Mouse (Mus musculus): ENCODE measurements at regions not wholly inside any gene's neighbourhood (a gene's known extent, or its start where the extent isn't known, plus 50 kb on each side); places are given as distances from the start of the nearest gene placed in this dataset.
"Not testable (repeated sequence)": the region's sequence is repeated elsewhere in the genome, so short reads cannot be mapped to it uniquely, and the experiment has no call there.

DNA sequence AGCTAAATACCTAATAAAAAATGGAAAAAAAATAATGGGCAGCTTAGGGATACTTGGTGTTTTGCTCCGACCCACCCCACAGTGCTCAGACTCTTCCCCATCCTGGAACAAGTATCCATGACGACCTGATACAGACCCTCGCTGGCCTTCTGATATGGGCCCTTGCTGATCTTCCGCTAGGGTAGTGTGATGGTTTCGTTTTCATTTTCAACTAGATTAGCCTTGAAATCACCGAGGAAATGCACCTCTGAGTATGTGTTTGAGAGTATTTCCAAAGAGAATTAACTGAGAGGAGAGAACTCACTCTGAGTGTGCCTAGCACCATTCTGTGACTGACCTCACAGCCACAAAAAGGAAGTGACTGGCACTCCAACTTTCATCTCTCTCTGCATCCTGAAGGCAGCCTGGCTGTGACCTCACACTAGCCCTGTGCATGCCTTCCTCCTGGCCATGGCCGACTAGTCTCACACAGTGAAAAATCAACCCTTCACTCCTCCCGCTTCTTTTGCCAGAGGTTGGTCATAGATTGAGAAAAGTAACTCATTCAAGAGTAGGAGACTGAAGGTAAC, 700.5 kb upstream of the Intu start:
- H3K4me3 ChIP-seq (replicated peaks): no peak overlapping the region
- 85% methylated on average over 8 of the region's 8 CpGs for WGBS
- H3K4me2 ChIP-seq: no peak overlapping the region
- ATAC-seq (ENCODE audit: low FRiP score): no peak
- no peaks in the 10 kb centered on the region for H3K36me3 ChIP-seq
- no peaks in the 10 kb centered on the region for H3K27me3 ChIP-seq (replicated peaks)
- no peaks in the 10 kb centered on the region for H3K9me3 ChIP-seq (replicated peaks)
- H3K27ac ChIP-seq (replicated peaks): no peak overlapping the region
- no peak overlapping the region for H3K9ac ChIP-seq (replicated peaks)
- H3K4me1 ChIP-seq: no peaks in the 10 kb centered on the region

DNA sequence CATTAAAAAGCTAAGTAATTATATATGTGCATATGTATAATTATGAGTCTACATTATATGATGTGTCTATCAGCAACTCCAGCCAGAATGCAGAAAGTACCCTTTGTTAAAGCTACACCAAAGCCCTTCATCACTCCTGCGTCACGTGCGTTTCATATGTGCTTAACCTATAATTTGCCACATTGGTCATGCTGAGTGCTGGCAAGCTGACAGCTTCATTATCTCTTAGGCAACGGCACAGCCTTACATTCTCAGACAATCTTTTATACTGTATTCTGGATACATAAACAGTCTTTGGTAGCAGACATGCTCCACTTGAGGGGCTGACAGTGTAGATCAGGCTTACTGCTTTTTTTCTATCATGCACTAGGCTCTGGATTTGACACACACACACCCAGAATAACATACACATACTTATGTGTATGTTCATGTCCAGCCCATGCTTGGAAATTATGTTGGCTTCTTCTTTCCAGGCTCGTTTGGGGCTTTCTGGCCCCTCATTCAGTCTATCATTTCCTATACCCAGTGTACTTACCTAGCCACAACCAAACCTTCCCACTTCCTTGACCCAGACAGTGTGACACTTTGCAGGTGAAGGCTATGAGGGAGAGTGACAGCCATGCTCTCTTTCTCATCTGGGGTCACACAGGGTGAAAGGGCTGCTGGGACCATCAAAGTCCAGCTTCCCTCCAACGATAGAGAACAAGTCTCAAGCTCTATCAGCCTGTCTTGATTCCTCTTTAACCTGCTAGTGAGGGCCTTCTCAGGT, 692.5 kb upstream of the Intu start:
- H3K9ac ChIP-seq (replicated peaks): no peak overlapping the region
- WGBS: 48% methylated on average over 6 of the region's 6 CpGs
- no peaks in the 10 kb centered on the region for H3K27me3 ChIP-seq (replicated peaks)
- H3K4me2 ChIP-seq: no peak overlapping the region
- no peaks in the 10 kb centered on the region for H3K36me3 ChIP-seq
- ATAC-seq (ENCODE audit: low FRiP score): peak; percentile 41; the same call in 1 of the 2 replicates
- H3K9me3 ChIP-seq (replicated peaks): no peaks in the 10 kb centered on the region
- peaks cover 8% of the 10 kb centered on the region for H3K4me1 ChIP-seq
- no peak overlapping the region for H3K27ac ChIP-seq (replicated peaks)
- H3K4me3 ChIP-seq (replicated peaks): no peak overlapping the region

DNA sequence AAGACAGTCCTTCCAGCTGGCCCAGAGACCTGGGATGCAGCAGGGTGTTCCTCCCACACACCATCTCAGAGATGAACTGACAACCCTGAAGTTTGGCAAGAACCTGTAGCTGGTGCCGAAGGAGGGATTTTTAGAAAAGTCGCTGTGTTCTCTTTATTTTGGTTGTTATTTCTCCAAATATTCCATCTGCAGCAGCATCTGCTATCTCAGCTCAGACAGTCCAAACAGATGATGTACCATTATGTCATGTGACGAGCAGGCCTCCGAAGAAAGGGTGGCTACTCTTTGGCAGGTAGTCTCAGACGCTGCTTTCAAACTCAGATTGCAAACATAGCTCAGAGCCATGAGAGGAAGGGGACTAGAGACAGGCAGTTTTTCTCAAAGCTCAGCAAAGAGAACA, 690.1 kb upstream of the Intu start:
- ATAC-seq (ENCODE audit: low FRiP score): no peak
- Histone ChIP-seq H3K9ac (replicated peaks) (no peak overlapping the region), H3K36me3 (no peaks in the 10 kb centered on the region), H3K4me1 (peaks cover 8% of the 10 kb centered on the region), H3K27me3 (replicated peaks) (no peaks in the 10 kb centered on the region), H3K4me2 (no peak overlapping the region), H3K27ac (replicated peaks) (no peak overlapping the region), H3K9me3 (replicated peaks) (no peaks in the 10 kb centered on the region), H3K4me3 (replicated peaks) (no peak overlapping the region)
- 81% methylated on average over 5 of the region's 5 CpGs for WGBS

DNA sequence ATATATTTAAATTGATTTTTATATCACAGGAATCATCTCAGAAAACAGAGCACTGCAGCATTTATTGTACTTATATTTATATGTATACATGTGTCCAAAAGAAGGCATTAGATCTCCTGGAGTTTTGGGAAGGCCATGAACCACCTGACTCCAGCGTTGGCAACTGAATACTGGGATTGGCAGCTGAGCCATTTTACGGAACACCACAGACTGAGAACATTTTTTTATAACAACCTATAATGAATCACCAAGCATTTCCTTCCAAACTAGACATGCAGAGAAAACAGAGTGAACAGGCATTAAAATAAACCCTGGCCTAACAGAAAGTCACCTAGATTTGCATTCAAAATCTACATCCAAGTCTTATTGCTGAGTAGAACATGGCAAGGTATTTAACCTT, 686.0 kb upstream of the Intu start:
- ATAC-seq (ENCODE audit: low FRiP score): no peak

DNA sequence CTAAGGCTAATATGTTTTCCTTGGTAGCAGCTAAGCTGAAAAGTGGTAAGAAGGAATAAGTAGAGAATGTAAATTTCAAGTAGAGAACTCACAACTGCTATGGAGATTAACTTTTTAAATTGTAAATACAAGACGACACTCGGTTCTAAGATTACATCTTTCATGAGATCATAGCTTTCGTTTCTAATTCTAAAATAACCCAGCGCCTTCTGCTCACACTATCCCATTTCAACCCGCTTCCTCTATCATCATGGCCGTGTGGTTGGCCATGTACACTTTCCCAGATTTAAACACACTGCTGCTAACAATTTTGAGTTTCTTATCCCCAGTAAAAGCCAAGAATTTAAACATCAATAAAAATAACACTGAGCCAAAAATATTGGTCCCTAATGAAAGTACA, 682.3 kb upstream of the Intu start:
- Histone ChIP-seq H3K9ac (replicated peaks) (no peak overlapping the region), H3K9me3 (replicated peaks) (no peaks in the 10 kb centered on the region), H3K4me2 (no peak overlapping the region), H3K27me3 (replicated peaks) (no peaks in the 10 kb centered on the region), H3K27ac (replicated peaks) (no peak overlapping the region), H3K4me3 (replicated peaks) (no peak overlapping the region), H3K36me3 (no peaks in the 10 kb centered on the region), H3K4me1 (no peaks in the 10 kb centered on the region)
- WGBS: 93% methylated on average over 6 of the region's 6 CpGs
- no peak for ATAC-seq (ENCODE audit: low FRiP score)

More for the DNA sequence above, 686.0 kb upstream of the Intu start:
- no peaks in the 10 kb centered on the region for H3K4me1 ChIP-seq
- no peaks in the 10 kb centered on the region for H3K27me3 ChIP-seq (replicated peaks)
- H3K4me3 ChIP-seq (replicated peaks): no peak overlapping the region
- WGBS: 86% methylated on average over 2 of the region's 2 CpGs
- H3K9me3 ChIP-seq (replicated peaks): no peaks in the 10 kb centered on the region
- H3K9ac ChIP-seq (replicated peaks): no peak overlapping the region
- no peak overlapping the region for H3K4me2 ChIP-seq
- H3K27ac ChIP-seq (replicated peaks): no peak overlapping the region
- no peaks in the 10 kb centered on the region for H3K36me3 ChIP-seq

DNA sequence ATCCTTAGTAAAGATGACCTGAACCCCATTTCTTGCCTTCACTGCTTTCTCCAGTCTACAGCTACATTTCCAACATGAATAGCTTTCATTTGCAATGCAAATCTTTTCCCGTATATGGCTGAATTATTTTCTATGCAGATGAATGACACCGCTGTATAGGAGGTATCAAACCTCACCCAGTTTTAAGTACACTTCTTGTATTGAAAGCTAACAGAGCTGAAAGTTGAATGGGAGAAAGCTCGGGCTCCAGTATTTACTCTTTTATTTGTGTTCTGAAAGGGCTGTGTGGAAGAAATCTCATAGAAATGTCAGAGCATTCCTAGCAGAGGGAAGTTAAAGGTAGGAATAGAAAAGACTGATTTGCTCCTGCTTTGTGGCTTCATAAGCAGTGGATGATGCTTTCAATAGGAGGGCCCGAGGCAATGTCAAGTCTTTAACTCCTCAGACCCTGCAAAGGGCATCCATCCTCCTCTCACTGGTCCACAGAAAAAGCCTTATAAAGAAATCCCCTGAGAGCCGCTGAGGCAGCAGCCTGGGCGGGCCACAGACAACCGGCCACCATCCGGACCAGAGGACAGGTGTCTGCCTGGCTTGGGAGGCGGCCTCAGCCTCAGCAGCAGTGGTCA, 673.8 kb upstream of the Intu start:
- Histone ChIP-seq H3K27ac (replicated peaks) (no peak overlapping the region), H3K9ac (replicated peaks) (no peak overlapping the region), H3K4me1 (no peaks in the 10 kb centered on the region), H3K4me2 (no peak overlapping the region), H3K9me3 (replicated peaks) (no peaks in the 10 kb centered on the region), H3K4me3 (replicated peaks) (no peak overlapping the region), H3K36me3 (no peaks in the 10 kb centered on the region), H3K27me3 (replicated peaks) (no peaks in the 10 kb centered on the region)
- no peak for ATAC-seq (ENCODE audit: low FRiP score)
- WGBS: 43% methylated on average over 8 of the region's 9 CpGs

DNA sequence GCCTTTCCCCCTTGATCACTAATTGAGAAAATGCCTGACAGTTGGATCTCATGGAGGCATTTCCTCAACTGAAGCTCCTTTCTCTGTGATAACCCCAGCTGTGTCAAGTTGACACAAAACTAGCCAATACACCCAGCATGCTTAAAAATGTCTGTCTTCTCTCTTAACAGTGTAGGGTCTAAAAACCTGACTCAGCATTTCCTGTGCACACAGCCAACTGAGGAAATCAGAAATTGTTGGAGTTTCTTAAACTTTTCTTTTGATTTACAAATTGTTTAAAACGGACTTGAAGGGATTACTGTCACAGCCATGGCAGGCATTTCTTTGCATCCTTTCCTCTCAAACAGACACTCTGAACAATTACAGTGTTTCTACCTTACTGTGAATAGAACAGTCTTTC, 655.0 kb upstream of the Intu start:
- not testable (repeated sequence) for H3K4me3 ChIP-seq (replicated peaks); H3K36me3 ChIP-seq; H3K27ac ChIP-seq (replicated peaks); H3K9me3 ChIP-seq (replicated peaks); ATAC-seq (ENCODE audit: low FRiP score); H3K9ac ChIP-seq (replicated peaks); H3K27me3 ChIP-seq (replicated peaks); H3K4me1 ChIP-seq; H3K4me2 ChIP-seq
- 85% methylated on average over 1 of the region's 1 CpGs for WGBS

DNA sequence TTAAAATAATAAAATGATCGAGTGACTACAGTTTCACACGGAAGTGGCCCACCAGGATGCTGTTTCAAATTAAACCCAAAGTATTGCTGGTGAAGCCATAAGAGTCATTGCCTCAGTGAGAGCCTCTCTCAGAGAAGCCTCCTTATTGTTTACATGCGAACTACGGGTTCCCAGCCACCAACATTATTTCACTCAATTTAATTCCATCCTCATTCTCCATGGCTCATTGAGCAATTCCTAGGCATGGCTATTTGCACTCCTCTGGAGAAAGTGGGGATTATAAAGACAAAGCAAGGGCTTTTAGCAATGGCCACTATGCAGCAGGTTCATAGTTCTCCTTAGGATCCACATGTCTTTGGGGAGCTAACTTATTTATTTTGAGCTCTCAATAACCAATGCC, 646.7 kb upstream of the Intu start:
- Histone ChIP-seq H3K4me2 (no peak overlapping the region), H3K9me3 (replicated peaks) (no peaks in the 10 kb centered on the region), H3K27ac (replicated peaks) (no peak overlapping the region), H3K36me3 (no peaks in the 10 kb centered on the region), H3K9ac (replicated peaks) (no peak overlapping the region), H3K27me3 (replicated peaks) (no peaks in the 10 kb centered on the region), H3K4me3 (replicated peaks) (no peak overlapping the region), H3K4me1 (no peaks in the 10 kb centered on the region; the same call in 1 of the 2 replicates)
- WGBS: 33% methylated on average over 4 of the region's 4 CpGs
- ATAC-seq (ENCODE audit: low FRiP score): no peak

DNA sequence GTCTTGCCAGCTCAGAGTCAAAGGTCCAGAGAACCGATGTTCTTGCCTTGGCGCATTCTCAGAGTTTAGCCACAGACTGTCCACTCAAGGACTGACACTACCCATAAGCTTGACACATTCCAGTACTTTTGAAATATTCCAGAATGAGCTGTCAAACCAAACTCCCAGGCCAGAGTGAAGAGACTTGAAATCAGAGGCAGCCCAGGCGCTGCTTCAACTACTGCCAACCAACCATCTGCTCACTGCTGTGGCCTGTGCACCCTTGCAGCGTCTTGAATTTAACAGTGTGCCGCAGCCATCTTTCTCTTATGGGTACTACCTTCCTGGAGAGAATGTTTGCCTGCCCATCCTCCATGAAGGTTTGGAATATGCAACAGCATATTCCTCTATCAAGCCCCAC, 642.7 kb upstream of the Intu start:
- 86% methylated on average over 5 of the region's 5 CpGs for WGBS
- Histone ChIP-seq H3K36me3 (no peaks in the 10 kb centered on the region), H3K9ac (replicated peaks) (no peak overlapping the region)

DNA sequence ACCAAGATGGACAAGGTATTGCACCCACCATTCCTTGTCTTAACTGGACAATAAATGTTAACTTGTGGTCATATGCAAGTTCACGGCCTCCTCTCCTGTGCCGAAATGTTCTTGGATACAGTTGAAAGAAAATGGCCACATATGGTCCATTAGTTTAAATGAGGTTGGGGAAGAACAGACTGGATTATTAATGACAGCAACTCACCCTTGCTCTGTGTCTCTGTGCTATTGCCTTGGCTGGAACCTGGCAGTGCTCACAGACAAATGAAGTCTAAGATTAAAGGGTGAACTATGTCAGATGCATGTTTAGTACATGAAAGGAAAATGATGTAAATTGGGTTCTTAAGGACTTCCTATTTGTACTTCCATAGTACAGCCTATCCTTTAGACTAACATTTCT, 641.9 kb upstream of the Intu start:
- WGBS: 67% methylated on average over 2 of the region's 2 CpGs

More for the DNA sequence above, 642.7 kb upstream of the Intu start:
- H3K27me3 ChIP-seq (replicated peaks): no peaks in the 10 kb centered on the region
- no peaks in the 10 kb centered on the region; the same call in 1 of the 2 replicates for H3K4me1 ChIP-seq
- ATAC-seq (ENCODE audit: low FRiP score): no peak
- H3K27ac ChIP-seq (replicated peaks): no peak overlapping the region
- H3K4me3 ChIP-seq (replicated peaks): no peak overlapping the region
- H3K9me3 ChIP-seq (replicated peaks): no peaks in the 10 kb centered on the region
- H3K4me2 ChIP-seq: no peak overlapping the region

DNA sequence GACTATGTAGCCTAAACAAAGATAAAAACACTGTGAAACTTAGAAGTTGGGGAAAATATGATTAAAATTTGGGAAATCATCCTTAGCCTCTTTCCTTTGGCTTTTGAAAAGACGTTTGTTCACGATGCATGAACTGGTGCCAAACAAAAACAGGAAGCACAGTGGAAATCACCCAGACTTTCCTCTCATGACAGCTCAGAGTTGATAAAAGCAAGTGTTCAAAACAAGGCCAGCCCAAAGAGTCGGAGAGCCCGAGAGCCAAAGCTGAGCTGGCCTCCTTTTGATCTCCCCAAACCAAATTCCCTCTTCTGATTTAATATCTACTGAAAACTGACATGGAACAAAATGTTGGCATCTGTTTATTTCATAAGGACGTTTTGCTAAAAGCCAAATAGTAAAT, 632.1 kb upstream of the Intu start:
- Histone ChIP-seq H3K4me2 (no peak overlapping the region), H3K27ac (replicated peaks) (no peak overlapping the region), H3K4me1 (no peaks in the 10 kb centered on the region), H3K9ac (replicated peaks) (no peak overlapping the region), H3K4me3 (replicated peaks) (no peak overlapping the region), H3K27me3 (replicated peaks) (no peaks in the 10 kb centered on the region), H3K36me3 (no peaks in the 10 kb centered on the region), H3K9me3 (replicated peaks) (no peaks in the 10 kb centered on the region)
- ATAC-seq (ENCODE audit: low FRiP score): no peak
- 70% methylated on average over 5 of the region's 5 CpGs for WGBS

More for the DNA sequence above, 641.9 kb upstream of the Intu start:
- Histone ChIP-seq H3K9ac (replicated peaks) (no peak overlapping the region), H3K4me1 (no peaks in the 10 kb centered on the region; the same call in 1 of the 2 replicates), H3K4me2 (no peak overlapping the region), H3K36me3 (no peaks in the 10 kb centered on the region), H3K4me3 (replicated peaks) (no peak overlapping the region), H3K27me3 (replicated peaks) (no peaks in the 10 kb centered on the region), H3K27ac (replicated peaks) (no peak overlapping the region), H3K9me3 (replicated peaks) (no peaks in the 10 kb centered on the region)
- ATAC-seq (ENCODE audit: low FRiP score): no peak

DNA sequence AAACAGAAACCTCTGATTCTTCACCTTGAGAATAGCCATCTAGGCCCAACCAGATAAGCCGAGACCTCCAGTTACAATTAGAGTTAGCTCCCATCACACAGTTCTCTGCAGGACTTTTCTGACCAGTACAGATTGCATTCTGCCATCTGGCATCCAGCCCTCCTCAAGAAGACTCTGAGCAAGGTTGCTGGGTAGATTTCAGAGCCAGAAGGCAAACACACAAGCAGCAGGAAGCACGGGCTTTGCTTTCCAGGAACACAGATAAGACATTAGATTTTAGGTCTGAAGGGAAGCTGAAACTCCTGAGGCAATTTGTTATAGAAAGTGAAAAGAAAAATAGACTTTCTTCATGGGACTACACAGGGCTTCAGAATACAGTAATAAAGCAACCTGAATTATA, 630.9 kb upstream of the Intu start:
- Histone ChIP-seq H3K27me3 (replicated peaks) (no peaks in the 10 kb centered on the region), H3K4me1 (no peaks in the 10 kb centered on the region), H3K36me3 (no peaks in the 10 kb centered on the region), H3K9ac (replicated peaks) (no peak overlapping the region), H3K4me2 (no peak overlapping the region), H3K9me3 (replicated peaks) (no peaks in the 10 kb centered on the region), H3K4me3 (replicated peaks) (no peak overlapping the region), H3K27ac (replicated peaks) (no peak overlapping the region)
- 84% methylated on average over 2 of the region's 2 CpGs for WGBS
- no peak for ATAC-seq (ENCODE audit: low FRiP score)
